Mouse (Mus musculus) cerebellum, postnatal 14 days (tissue): ENCODE measurements around the gene Acsl3.

Experiments
- DNase-seq, 2 experiments: peaks; one replicate each; pipeline ENCODE4 v3.0.0; 2021; ENCODE audit warnings: mixed read lengths in 2 of 2

Gene Acsl3

DNA sequence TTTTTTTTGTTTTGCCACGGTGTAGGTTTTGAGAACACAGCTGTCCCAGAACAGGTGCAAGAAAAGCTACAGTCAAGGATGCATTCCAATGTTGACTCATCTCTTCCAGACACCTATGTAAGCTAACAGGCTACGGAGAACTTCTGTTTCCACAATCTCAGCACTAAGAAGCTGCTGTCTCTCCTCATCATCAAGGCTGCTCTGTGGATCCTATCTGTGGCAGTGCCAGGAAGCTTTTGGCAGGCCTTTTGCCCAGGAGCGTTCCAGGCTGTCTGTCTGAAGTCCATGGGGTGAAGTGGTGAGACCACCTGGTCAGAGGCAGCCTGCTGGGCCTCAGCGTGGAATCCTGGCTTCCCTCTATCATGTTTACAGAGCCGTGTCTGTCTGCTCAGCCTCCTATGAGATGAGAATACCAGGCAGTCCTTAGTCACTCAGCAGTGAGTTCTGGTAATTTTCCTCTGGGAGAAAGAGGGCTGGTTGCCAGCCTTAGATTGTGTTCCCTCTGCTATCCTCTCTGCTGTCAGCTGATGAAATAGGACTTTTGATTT is 87.7 kb downstream of the Acsl3 start:
- peak; percentile 49 to 66 for DNase-seq
